Mouse (Mus musculus) CD4-positive, CD25-positive, alpha-beta regulatory T cell, adult 4 months (primary cell): ENCODE results near the gene Mecom. TPM values are rescaled to one million over a fixed set of nuclear protein-coding genes. Genes with fewer than 3 reads are reported as not detected.

Experiments used
- ATAC-seq: one replicate; pipeline ENCODE4 v1.8.0; 2017
- polyA plus RNA-seq, 2 experiments: library from polyadenylated mRNA; unstranded; fragments of 100-300 nt; shearing (Covaris generic); gene quantifications; one replicate each; pipeline ENCODE4 v1.2.1; 2017

Mecom gene
- polyA plus RNA-seq, 2 experiments from 2014 or later = 0.39 TPM; not detected in 1

- no peak for ATAC-seq
Measured at GRCm38 (mm10) chr3:30086139-30086538, 461.7 kb downstream of the Mecom start.

GRCm38 (mm10) chr3:30083842-30084241, 464.0 kb downstream of the Mecom start:
- no peak for ATAC-seq

GRCm38 (mm10) chr3:30083268-30083667, 464.5 kb downstream of the Mecom start:
- no peak for ATAC-seq

- ATAC-seq = no peak
Measured at GRCm38 (mm10) chr3:30080827-30081226, 467.0 kb downstream of the Mecom start.

GRCm38 (mm10) chr3:30076522-30076921, 471.3 kb downstream of the Mecom start:
- ATAC-seq = no peak

- ATAC-seq = no peak
Measured at GRCm38 (mm10) chr3:30071271-30071670, 476.5 kb downstream of the Mecom start.

GRCm38 (mm10) chr3:30066519-30066918, 481.3 kb downstream of the Mecom start:
- no peak for ATAC-seq

- ATAC-seq = no peak
Measured at GRCm38 (mm10) chr3:30060058-30060457, 487.8 kb downstream of the Mecom start.

GRCm38 (mm10) chr3:30059615-30060014, 488.2 kb downstream of the Mecom start:
- ATAC-seq = no peak

GRCm38 (mm10) chr3:30051287-30051686, 496.5 kb downstream of the Mecom start:
- ATAC-seq = no peak

- no peak for ATAC-seq
Measured at GRCm38 (mm10) chr3:30050795-30051194, 497.0 kb downstream of the Mecom start.

- no peak for ATAC-seq
Measured at GRCm38 (mm10) chr3:30048792-30049191, 499.0 kb downstream of the Mecom start.

- no peak for ATAC-seq
Measured at GRCm38 (mm10) chr3:30048157-30048556, 499.7 kb downstream of the Mecom start.

- ATAC-seq = no peak
Measured at GRCm38 (mm10) chr3:30043525-30043924, 504.3 kb downstream of the Mecom start.

GRCm38 (mm10) chr3:30038545-30038944, 509.3 kb downstream of the Mecom start:
- ATAC-seq = no peak

GRCm38 (mm10) chr3:30019961-30020360, 527.8 kb downstream of the Mecom start:
- ATAC-seq = no peak

GRCm38 (mm10) chr3:30019411-30019810, 528.4 kb downstream of the Mecom start:
- ATAC-seq = no peak

GRCm38 (mm10) chr3:30018202-30018601, 529.6 kb downstream of the Mecom start:
- no peak for ATAC-seq

GRCm38 (mm10) chr3:30016766-30017165, 531.0 kb downstream of the Mecom start:
- no peak for ATAC-seq

GRCm38 (mm10) chr3:30014962-30015660, 532.7 kb downstream of the Mecom start:
- ATAC-seq = no peak

- ATAC-seq = no peak
Measured at GRCm38 (mm10) chr3:30014279-30014678, 533.5 kb downstream of the Mecom start.

- ATAC-seq = no peak
Measured at GRCm38 (mm10) chr3:30013416-30013815, 534.4 kb downstream of the Mecom start.

GRCm38 (mm10) chr3:30012666-30013365, 535.0 kb downstream of the Mecom start:
- ATAC-seq = no peak

GRCm38 (mm10) chr3:30012150-30012549, 535.7 kb downstream of the Mecom start:
- ATAC-seq = no peak
